8 mouse cellular contexts compared by ENCODE assay signal in genomic region chr17:47833029-47833627, GRCm38 (mm10). TPM values are rescaled to one million over a fixed set of nuclear protein-coding genes. Genes with fewer than 3 reads are reported as not detected.
DNase-seq lines count a peak whose midpoint lies in the region; ATAC-seq and TF ChIP-seq lines count a peak whose summit lies in the region.

No protein-coding gene starts in this region.

- TF ChIP-seq CTCF in embryonic fibroblast, embryonic 13.5 days (IDR thresholded peaks at IDR 0.05; ENCODE audit: borderline replicate concordance, insufficient read depth, low read length) = no peak

- H3ac ChIP-seq in myocyte (ENCODE audit: control insufficient read depth, insufficient read length) = no peak overlapping the region

- peaks cover 26% of the 10 kb centered on the region for H3K27me3 ChIP-seq in hindbrain, embryonic 11.5 days (ENCODE audit: control insufficient read depth, insufficient read depth, low read length)
- peaks cover 35% of the 10 kb centered on the region for H3K27me3 ChIP-seq in liver, embryonic 11.5 days (replicated peaks; ENCODE audit: control insufficient read depth, insufficient read depth, low read length)
- peaks cover 30% of the 10 kb centered on the region for H3K27me3 ChIP-seq in myocyte (ENCODE audit: control insufficient read depth, insufficient read depth, insufficient read length)

- ATAC-seq in hindbrain, embryonic 11.5 days (ENCODE audit: low FRiP score) = peak; percentile 67
- ATAC-seq in liver, embryonic 11.5 days (replicated peaks; ENCODE audit: low FRiP score) = peak; percentile 51; the same call in 1 of the 2 replicates
- ATAC-seq in megakaryocyte-erythroid progenitor cell, adult 5-6 weeks (replicated peaks; ENCODE audit: low FRiP score, low TSS enrichment, poor library complexity, severe bottlenecking) = no peak

- no peak overlapping the region for H3K27ac ChIP-seq in embryonic fibroblast, embryonic 13.5 days (ENCODE audit: insufficient read depth, low read length)
- peak overlapping the region; percentile 36 for H3K27ac ChIP-seq in hindbrain, embryonic 11.5 days (ENCODE audit: low read depth, low read length)
- peak overlapping the region; percentile 49; the same call in 1 of the 2 replicates for H3K27ac ChIP-seq in liver, embryonic 11.5 days (ENCODE audit: low read depth, low read length)

- peak overlapping the region; percentile 70 for H3K9ac ChIP-seq in hindbrain, embryonic 11.5 days (ENCODE audit: low read depth, low read length)
- H3K9ac ChIP-seq in liver, embryonic 11.5 days (ENCODE audit: low read depth, low read length) = peak overlapping the region; percentile 64

- peak overlapping the region; percentile 60 for H3K4me3 ChIP-seq in embryonic fibroblast, embryonic 13.5 days (ENCODE audit: insufficient read depth, low read length)
- peak overlapping the region; percentile 65 for H3K4me3 ChIP-seq in hindbrain, embryonic 11.5 days (ENCODE audit: low read depth, low read length)
- peak overlapping the region; percentile 63 for H3K4me3 ChIP-seq in liver, embryonic 11.5 days (ENCODE audit: low read depth, low read length)
- H3K4me3 ChIP-seq in myocyte = no peak overlapping the region

- H3K4me1 ChIP-seq in embryonic fibroblast, embryonic 13.5 days (ENCODE audit: control insufficient read depth, insufficient read depth, low read length) = no peaks in the 10 kb centered on the region
- H3K4me1 ChIP-seq in hindbrain, embryonic 11.5 days (replicated peaks; ENCODE audit: control insufficient read depth, insufficient read depth, low read length) = peaks cover 10% of the 10 kb centered on the region
- H3K4me1 ChIP-seq in liver, embryonic 11.5 days (replicated peaks; ENCODE audit: control insufficient read depth, insufficient read depth, low read length) = peaks cover 16% of the 10 kb centered on the region

- H3K4me2 ChIP-seq in hindbrain, embryonic 11.5 days (replicated peaks; ENCODE audit: low read depth, low read length) = peak overlapping the region; percentile 88
- H3K4me2 ChIP-seq in liver, embryonic 11.5 days = peak overlapping the region; percentile 70
- H3K4me2 ChIP-seq in myocyte (ENCODE audit: low read depth) = peak overlapping the region; percentile 52

- no peaks in the 10 kb centered on the region for H3K36me3 ChIP-seq in hindbrain, embryonic 11.5 days (ENCODE audit: control insufficient read depth, insufficient read depth, low read length)
- no peaks in the 10 kb centered on the region for H3K36me3 ChIP-seq in liver, embryonic 11.5 days (ENCODE audit: control insufficient read depth, insufficient read depth, low read length)
- H3K36me3 ChIP-seq in myocyte (ENCODE audit: control insufficient read depth, insufficient read depth) = no peaks in the 10 kb centered on the region

- no peaks in the 10 kb centered on the region for H3K79me2 ChIP-seq in myocyte (ENCODE audit: control insufficient read depth, insufficient read depth)

- 1% methylated on average over 37 of the region's 45 CpGs for WGBS in hindbrain, embryonic 11.5 days
- WGBS in liver, embryonic 11.5 days = under 1% methylated on average over 43 of the region's 45 CpGs

- TF ChIP-seq POLR2A in embryonic fibroblast, embryonic 13.5 days (IDR thresholded peaks at IDR 0.05; ENCODE audit: low read depth, low read length) = peak; percentile 61
- TF ChIP-seq POLR2A in myocyte (IDR thresholded peaks at IDR 0.05; ENCODE audit: insufficient read length, low read depth) = no peak

- H3K9me3 ChIP-seq in hindbrain, embryonic 11.5 days (ENCODE audit: control insufficient read depth, low read length) = no peaks in the 10 kb centered on the region
- H3K9me3 ChIP-seq in liver, embryonic 11.5 days (ENCODE audit: control insufficient read depth, low read length) = no peaks in the 10 kb centered on the region

- DNase-seq in right cerebral cortex, postnatal 4 days = peak; percentile 19
- no peak for DNase-seq in right cerebral cortex, adult 2 months (ENCODE audit: low spot score in 2 of 2)
- DNase-seq in hindbrain, embryonic 11.5 days (ENCODE audit: low spot score) = peak; percentile 72
- DNase-seq in liver, embryonic 11.5 days (ENCODE audit: low spot score) = peak; percentile 64
- DNase-seq in layer of hippocampus, adult 11-12 months (ENCODE audit: low spot score) = no peak

TF ChIP-seq in myocyte, 11 proteins besides CTCF, POLR2A, EP300 and RAD21:
- TF ChIP-seq POLR2AphosphoS2 (IDR thresholded peaks at IDR 0.05; ENCODE audit: insufficient read length, low read depth) (no peak), REST (IDR thresholded peaks at IDR 0.05; ENCODE audit: insufficient read depth, insufficient read length) (no peak), MYOG (IDR thresholded peaks at IDR 0.05; ENCODE audit: control insufficient read depth in 1 of 3, insufficient read depth in 1 of 3, insufficient read length in 2 of 3, low read depth in 2 of 3) (no peak), TCF3 (IDR thresholded peaks at IDR 0.05; ENCODE audit: insufficient read length, low read depth) (no peak), USF1 (IDR thresholded peaks at IDR 0.05; ENCODE audit: low read depth) (no peak), E2F4 (IDR thresholded peaks at IDR 0.05; ENCODE audit: insufficient read depth) (no peak), SRF (IDR thresholded peaks at IDR 0.05; ENCODE audit: control insufficient read depth, insufficient read length, low read depth) (no peak), MYOD1 (IDR thresholded peaks at IDR 0.05; ENCODE audit: control insufficient read depth in 1 of 3, insufficient read length in 2 of 3, low read depth in 2 of 3) (no peak), CEBPB (IDR thresholded peaks at IDR 0.05; ENCODE audit: insufficient read depth, poor library complexity, severe bottlenecking) (no peak), TCF12 (IDR thresholded peaks at IDR 0.05; ENCODE audit: insufficient read depth, poor library complexity, severe bottlenecking) (no peak), MAX (IDR thresholded peaks at IDR 0.05; ENCODE audit: low read depth) (no peak)

RNA-seq across cellular contexts. Expression of gene Mdfi, which starts 1.4 kb away (rescaled TPM):
- polyA plus RNA-seq in embryonic fibroblast, embryonic 13.5 days (2011; ENCODE audit: insufficient read length, low read depth, missing spikeins) = 8.8 and 13.7 TPM in 2 replicates
- 39.0 and 40.5 TPM in 2 replicates for polyA plus RNA-seq in hindbrain, embryonic 11.5 days (2014; fragmentation: Nextera tagmentation; extraction: Ambion mirVana)
- 15.9 and 16.3 TPM in 2 replicates for polyA plus RNA-seq in liver, embryonic 11.5 days (2014; fragmentation: Nextera tagmentation; extraction: Ambion mirVana)
- polyA plus RNA-seq in myocyte (2012; fragmentation: generic; extraction: Trizol) = 1.1 TPM
- total RNA-seq in megakaryocyte-erythroid progenitor cell, adult 5-6 weeks (2014; fragmentation: Nextera tagmentation) = 1.3 TPM in 1 of 2 replicates, not detected in the other
- total RNA-seq in megakaryocyte-erythroid progenitor cell, adult 5-6 weeks (2017) = 1.8 TPM in 1 of 2 replicates, not detected in the other

Comparison
In these comparisons a context has a peak if more than half of its experiments do, and no peak if none do; other contexts are left out.
1. DNase-seq: peak in right cerebral cortex, postnatal 4 days (single experiment), hindbrain, embryonic 11.5 days (single experiment) and liver, embryonic 11.5 days (single experiment); none in right cerebral cortex, adult 2 months (0 of 2) and layer of hippocampus, adult 11-12 months (single experiment).
2. Peak in every context shown above with its lines, with median percentiles within 50 percentile points of each other: H3K4me2 ChIP-seq.